Mouse (Mus musculus) CH12.LX (cell line): ENCODE measurements around the gene Sh3bgrl2. TPM values are rescaled to one million over a fixed set of nuclear protein-coding genes. Genes with fewer than 3 reads are reported as not detected.

Experiments used
- DNase-seq: peaks from one replicate; pipeline ENCODE4 v3.0.0-alpha.2; 2013; ENCODE audit errors: extremely low read depth
- H3K27ac ChIP-seq: 2 replicates; pipeline ENCODE4 v1.5.1; 2012; ENCODE audit warnings: low read depth, mild to moderate bottlenecking, control low read depth, moderate library complexity; ENCODE audit not compliant: insufficient read depth
- H3K27me3 ChIP-seq: replicated peaks from 2 replicates; pipeline ENCODE3; 2012; ENCODE audit warnings: inconsistent platforms
- H3K36me3 ChIP-seq, 2 experiments: replicated peaks in 1 of 2; 2 replicates each; pipeline versions ENCODE3 to v1.6.1; 2012; ENCODE audit warnings: inconsistent platforms in 1 of 2, low read length in 1 of 2, mild to moderate bottlenecking in 1 of 2, mixed read lengths in 1 of 2, moderate library complexity in 1 of 2; ENCODE audit not compliant: control insufficient read depth in 1 of 2, insufficient read depth in 1 of 2
- H3K4me1 ChIP-seq, 2 experiments: 2 replicates each; pipeline ENCODE4 v1.6.1; 2012; ENCODE audit warnings: inconsistent platforms in 1 of 2, moderate library complexity in 1 of 2; ENCODE audit not compliant: insufficient read depth in 2 of 2, control insufficient read depth in 1 of 2
- H3K4me2 ChIP-seq: 2 replicates; pipeline ENCODE4 v1.6.1; 2012; ENCODE audit warnings: low read depth, mild to moderate bottlenecking, control low read depth; ENCODE audit not compliant: poor library complexity, insufficient read depth, severe bottlenecking
- H3K4me3 ChIP-seq, 3 experiments: fragments of 150-350 bp in 1 of 3; sonication (generic) in 1 of 3; replicated peaks in 1 of 3; 2 replicates each; pipeline versions ENCODE3 to v1.5.1; 2011 to 2012; ENCODE audit warnings: low read depth in 2 of 3, low read length in 2 of 3, mild to moderate bottlenecking in 2 of 3, moderate library complexity in 2 of 3, control low read depth in 1 of 3, improper control_type of control experiment in 1 of 3, inconsistent platforms in 1 of 3, mixed read lengths in 1 of 3; ENCODE audit not compliant: poor library complexity in 1 of 3
- H3K79me2 ChIP-seq: replicated peaks from 2 replicates; pipeline ENCODE4 v1.6.1; 2012; ENCODE audit warnings: mild to moderate bottlenecking, moderate library complexity; ENCODE audit not compliant: control insufficient read depth, poor library complexity, insufficient read depth, severe bottlenecking; ENCODE audit errors: extremely low read depth
- H3K9ac ChIP-seq: 2 replicates; pipeline ENCODE4 v1.6.1; 2012; ENCODE audit warnings: low read depth, mild to moderate bottlenecking, control low read depth, moderate library complexity; ENCODE audit not compliant: insufficient read depth
- H3K9me3 ChIP-seq: replicated peaks from 2 replicates; pipeline ENCODE3; 2012; ENCODE audit warnings: low read length, inconsistent platforms, mixed read lengths
- CHD1 ChIP-seq: IDR thresholded peaks from 2 replicates; pipeline ENCODE4 v1.6.1; 2012; ENCODE audit warnings: low read depth, low read length, improper control_type of control experiment, inconsistent platforms
- E2F4 ChIP-seq: IDR thresholded peaks from 2 replicates; pipeline ENCODE4 v1.6.1; 2011; ENCODE audit warnings: low read depth, low read length, improper control_type of control experiment; ENCODE audit not compliant: insufficient replicate concordance
- JUN ChIP-seq: IDR thresholded peaks from 2 replicates; pipeline ENCODE4 v1.6.1; 2011; ENCODE audit warnings: low read depth, mild to moderate bottlenecking, low read length, improper control_type of control experiment, moderate library complexity; ENCODE audit not compliant: insufficient read depth
- JUND ChIP-seq: conservative IDR thresholded peaks from 2 replicates; pipeline ENCODE4 v1.6.1; 2011; ENCODE audit warnings: low read depth, low read length, improper control_type of control experiment
- MAZ ChIP-seq: IDR thresholded peaks from 2 replicates; pipeline ENCODE4 v1.6.1; 2012; ENCODE audit warnings: low read depth, mild to moderate bottlenecking, inconsistent platforms, low read length, improper control_type of control experiment, moderate library complexity
- MEF2A ChIP-seq: IDR thresholded peaks from 2 replicates; pipeline ENCODE4 v1.6.1; 2014; ENCODE audit warnings: low read depth, mild to moderate bottlenecking, inconsistent platforms, low read length, improper control_type of control experiment, borderline replicate concordance
- MYC ChIP-seq: IDR thresholded peaks from 2 replicates; pipeline ENCODE4 v1.6.1; 2011; ENCODE audit warnings: low read depth, mild to moderate bottlenecking, improper control_type of control experiment, low read length
- NELFE ChIP-seq: IDR thresholded peaks from 2 replicates; pipeline ENCODE4 v1.6.1; 2011; ENCODE audit warnings: low read depth, low read length, improper control_type of control experiment
- NRF1 ChIP-seq: IDR thresholded peaks from 2 replicates; pipeline ENCODE4 v1.6.1; 2014; ENCODE audit warnings: low read depth, mild to moderate bottlenecking, inconsistent platforms, low read length, improper control_type of control experiment, moderate library complexity
- PAX5 ChIP-seq: IDR thresholded peaks from 2 replicates; pipeline ENCODE4 v1.6.1; 2012; ENCODE audit warnings: low read length, inconsistent platforms, mixed read lengths
- POLR2AphosphoS2 ChIP-seq: IDR thresholded peaks from 2 replicates; pipeline ENCODE4 v1.6.1; 2011; ENCODE audit warnings: low read depth, low read length, improper control_type of control experiment
- RCOR1 ChIP-seq: conservative IDR thresholded peaks from 2 replicates; pipeline ENCODE4 v1.6.1; 2012; ENCODE audit warnings: low read depth, mild to moderate bottlenecking, inconsistent platforms, low read length, improper control_type of control experiment
- SIN3A ChIP-seq: IDR thresholded peaks from 2 replicates; pipeline ENCODE4 v1.6.1; 2012; ENCODE audit warnings: low read length, improper control_type of control experiment, inconsistent platforms
- SMC3 ChIP-seq: IDR thresholded peaks from 2 replicates; pipeline ENCODE4 v1.6.1; 2011; ENCODE audit warnings: low read depth, low read length, improper control_type of control experiment
- TBP ChIP-seq: conservative IDR thresholded peaks from 2 replicates; pipeline ENCODE4 v1.6.1; 2011; ENCODE audit warnings: low read depth, low read length, improper control_type of control experiment
- TCF12 ChIP-seq: IDR thresholded peaks from 2 replicates; pipeline ENCODE4 v1.6.1; 2014; ENCODE audit warnings: low read depth, mild to moderate bottlenecking, inconsistent platforms, low read length, improper control_type of control experiment
- UBTF ChIP-seq: IDR thresholded peaks from 2 replicates; pipeline ENCODE4 v1.6.1; 2012; ENCODE audit warnings: low read depth, mild to moderate bottlenecking, inconsistent platforms, low read length, improper control_type of control experiment, moderate library complexity
- ZC3H11A ChIP-seq: IDR thresholded peaks from 2 replicates; pipeline ENCODE4 v1.6.1; 2012; ENCODE audit warnings: low read depth, mild to moderate bottlenecking, inconsistent platforms, low read length, improper control_type of control experiment
- ZKSCAN1 ChIP-seq: IDR thresholded peaks from 2 replicates; pipeline ENCODE4 v1.6.1; 2012; ENCODE audit warnings: low read depth, inconsistent platforms, low read length, improper control_type of control experiment, borderline replicate concordance
- ZNF384 ChIP-seq: IDR thresholded peaks from 2 replicates; pipeline ENCODE4 v1.6.1; 2012; ENCODE audit warnings: low read depth, low read length, improper control_type of control experiment, inconsistent platforms
- dilution Hi-C: fragments of 300-500 bp; cut with MboI; formaldehyde crosslinking; loops from 2 replicates; pipeline ENCODE4 v1.14.3; 2020; ENCODE audit warnings: low sequenced_read_pairs; ENCODE audit not compliant: extremely low pct_unique_long_range_greater_than_20kb, extremely low pct_ligation_motif_present
- in situ Hi-C: fragments of 300-500 bp; cut with MboI; formaldehyde crosslinking; loops from 3 replicates; pipeline ENCODE4 v1.14.3; 2019; ENCODE audit warnings: low sequenced_read_pairs, low pct_ligation_motif_present, low pct_unique_long_range_greater_than_20kb, mixed read lengths
- polyA plus RNA-seq: library from polyadenylated mRNA; unstranded; fragments of >175 nt; gene quantifications from 2 replicates; pipeline ENCODE4 v1.2.1, GENCODE M21; 2012; ENCODE audit warnings: low read depth; ENCODE audit not compliant: insufficient read length
- total RNA-seq, 2 experiments: library from RNA; depleted of rRNA; stranded (reverse); fragments of 300-350 nt in 1 of 2; fragments of >200 nt in 1 of 2; gene quantifications; 2 replicates each; pipeline ENCODE4 v1.2.3; 2012 to 2014

The Sh3bgrl2 gene
- total and polyA plus RNA-seq, 3 experiments, result 0.04 to 0.27 (median 0.11) TPM

- H3K27ac ChIP-seq, result no peak overlapping the region
- no peaks in the 10 kb centered on the region for H3K27me3 ChIP-seq
- dilution Hi-C loops, result no loop called here
- H3K4me1 ChIP-seq, result peaks cover 8 to 35% of the 10 kb centered on the region in 2 experiments
- in situ Hi-C loops, result no loop called here
- no peak for DNase-seq
- no peak for TF ChIP-seq MAZ
- TF ChIP-seq POLR2AphosphoS2, result no peak
- no peak for TF ChIP-seq UBTF
- no peak for TF ChIP-seq RCOR1
- TF ChIP-seq NELFE, result no peak
- no peak for TF ChIP-seq SIN3A
- TF ChIP-seq CHD1, result no peak
- TF ChIP-seq E2F4, result no peak
- no peak for TF ChIP-seq TCF12
- TF ChIP-seq TBP, result no peak
- H3K4me2 ChIP-seq, result no peak overlapping the region
- H3K79me2 ChIP-seq, result no peaks in the 10 kb centered on the region
- no peak overlapping the region for H3K9ac ChIP-seq
- H3K9me3 ChIP-seq, result no peaks in the 10 kb centered on the region
- H3K36me3 ChIP-seq, result no peaks in the 10 kb centered on the region
- no peak overlapping the region for H3K4me3 ChIP-seq
These were observed 51.4 kb downstream of the Sh3bgrl2 start for GRCm38 (mm10) chr9:83599505-83599904.

DNA sequence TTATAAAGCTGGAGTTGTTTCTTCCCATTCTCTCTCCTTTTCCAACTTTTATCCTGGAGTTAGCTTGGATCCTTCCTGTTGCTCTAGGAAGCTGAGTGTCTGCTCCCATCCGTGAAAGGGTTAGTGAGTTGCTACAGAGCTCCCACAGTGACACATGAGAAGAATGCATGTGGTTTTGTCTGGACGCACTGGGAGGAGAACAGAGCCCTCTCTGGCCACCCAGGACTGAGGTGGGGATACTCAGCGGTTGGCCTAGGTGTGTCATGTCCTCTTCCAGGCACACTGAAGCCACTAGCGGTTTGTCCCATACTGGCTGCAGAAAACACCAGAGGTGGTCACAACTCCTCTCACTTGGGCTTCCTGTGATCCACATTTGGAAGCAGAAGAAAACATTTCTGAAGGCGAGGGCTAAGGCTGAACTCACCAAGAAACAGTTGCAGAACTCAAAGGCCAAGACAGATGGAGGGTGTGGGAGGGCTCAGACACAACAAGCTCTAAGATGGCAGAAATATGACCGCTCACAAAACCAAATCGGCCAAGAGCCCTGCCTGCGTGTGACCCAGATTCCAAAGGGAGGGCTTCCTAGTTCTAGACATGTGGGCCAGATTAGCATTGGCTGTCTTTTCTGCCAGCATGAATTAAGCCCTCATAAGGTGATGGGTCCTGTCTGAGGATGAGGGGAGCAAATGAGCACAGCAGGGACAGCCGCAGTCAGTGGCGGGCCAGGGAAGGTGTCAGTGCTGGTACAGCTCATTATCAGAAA, 52.3 kb downstream of the Sh3bgrl2 start:
- Histone ChIP-seq H3K4me2 (no peak overlapping the region), H3K27me3 (no peaks in the 10 kb centered on the region), H3K36me3 (no peaks in the 10 kb centered on the region), H3K9ac (no peak overlapping the region), H3K4me3 (no peak overlapping the region), H3K27ac (no peak overlapping the region), H3K9me3 (no peaks in the 10 kb centered on the region), H3K4me1 (peaks cover 8 to 35% of the 10 kb centered on the region in 2 experiments), H3K79me2 (no peaks in the 10 kb centered on the region)
- dilution Hi-C loops (no loop called here), in situ Hi-C loops (loop anchor here (25.0 kb wide), 2 partner anchors 363 to 738 kb away; no protein-coding TSS in a partner anchor)
- no peak for DNase-seq
- TF ChIP-seq JUN (no peak), MEF2A (no peak), SMC3 (no peak), NRF1 (no peak), UBTF (no peak), SIN3A (no peak), POLR2AphosphoS2 (no peak), MYC (no peak), JUND (no peak), CHD1 (no peak), TBP (no peak), PAX5 (no peak), ZC3H11A (no peak), MAZ (no peak), ZKSCAN1 (no peak), ZNF384 (no peak)
